Mouse (Mus musculus) liver, embryonic 13.5 days (tissue): ENCODE results near the gene Olfr1201. TPM values are rescaled to one million over a fixed set of nuclear protein-coding genes. Genes with fewer than 3 reads are reported as not detected.

Source experiments
- ATAC-seq: fragments of 200-750 bp; cut with Nextera tagmentation; 2 replicates; pipeline ENCODE4 v1.8.0; 2017; ENCODE audit warnings: low read depth, mild to moderate bottlenecking, moderate number of reproducible peaks, moderate library complexity
- DNase-seq: peaks from one replicate; pipeline ENCODE4 v3.0.0; 2022
- H3K27ac ChIP-seq: fragments of 300-500 bp; sonication (generic); 2 replicates; pipeline ENCODE4 v1.5.1; 2015; ENCODE audit warnings: moderate library complexity, mild to moderate bottlenecking, inconsistent platforms
- H3K27me3 ChIP-seq: fragments of 300-500 bp; sonication (generic); 2 replicates; pipeline ENCODE4 v1.6.1; 2015; ENCODE audit warnings: mild to moderate bottlenecking, inconsistent platforms
- H3K36me3 ChIP-seq: fragments of 300-500 bp; sonication (generic); 2 replicates; pipeline ENCODE4 v1.6.1; 2015; ENCODE audit warnings: mild to moderate bottlenecking, inconsistent platforms
- H3K4me1 ChIP-seq: fragments of 300-500 bp; sonication (generic); replicated peaks from 2 replicates; pipeline ENCODE4 v1.6.1; 2015; ENCODE audit warnings: inconsistent platforms
- H3K4me2 ChIP-seq: fragments of 300-500 bp; sonication (generic); 2 replicates; pipeline ENCODE4 v1.6.1; 2015; ENCODE audit warnings: inconsistent platforms, mild to moderate bottlenecking, moderate library complexity
- H3K4me3 ChIP-seq: fragments of 300-500 bp; sonication (generic); replicated peaks from 2 replicates; pipeline ENCODE4 v1.5.1; 2015; ENCODE audit warnings: mild to moderate bottlenecking, inconsistent platforms
- H3K9ac ChIP-seq: fragments of 300-500 bp; sonication (generic); 2 replicates; pipeline ENCODE4 v1.6.1; 2015; ENCODE audit warnings: mild to moderate bottlenecking, inconsistent platforms
- H3K9me3 ChIP-seq: fragments of 300-500 bp; sonication (generic); replicated peaks from 2 replicates; pipeline ENCODE4 v1.6.1; 2016; ENCODE audit warnings: inconsistent platforms
- WGBS: fragments of 180-500 bp; shearing (Covaris S2); methylation state at CpG from one replicate; pipeline ENCODE4 v1.1.7; 2015; ENCODE audit not compliant: insufficient replicate concordance; 5-methylcytosine and 5-hydroxymethylcytosine counted together
- polyA plus RNA-seq: library from polyadenylated mRNA; unstranded; fragments of >200 nt; fragmentation: Nextera tagmentation; extraction: Ambion mirVana; gene quantifications from 2 replicates; pipeline ENCODE4 v1.2.1, GENCODE M21; 2015

Olfr1201 gene
- polyA plus RNA-seq = not detected in 2 replicates

GRCm38 (mm10) chr2:88792736-88793135 is at the start of gene Olfr1201:
Gene Olfr1201, plus strand, starts transcription at chr2:88793036.
- 66% methylated on average over 6 of the region's 6 CpGs for WGBS
- Histone ChIP-seq H3K9ac (no peak within 1 kb of the TSS), H3K4me1 (no peaks in the 10 kb centered on the region), H3K27ac (no peak within 1 kb of the TSS), H3K4me3 (no peak within 1 kb of the TSS), H3K4me2 (no peak within 1 kb of the TSS), H3K9me3 (no peaks in the 10 kb centered on the region), H3K36me3 (no peaks in the 10 kb centered on the region), H3K27me3 (no peaks in the 10 kb centered on the region)
- DNase-seq (no peak), ATAC-seq (no peak)

- Histone ChIP-seq H3K4me3 (no peak overlapping the region), H3K9ac (no peak overlapping the region), H3K4me1 (no peaks in the 10 kb centered on the region), H3K36me3 (no peaks in the 10 kb centered on the region), H3K9me3 (no peaks in the 10 kb centered on the region), H3K27me3 (no peaks in the 10 kb centered on the region), H3K4me2 (no peak overlapping the region), H3K27ac (no peak overlapping the region)
- WGBS = 59% methylated on average over 3 of the region's 3 CpGs
- DNase-seq (no peak), ATAC-seq (no peak)
Observed at GRCm38 (mm10) chr2:88743379-88743778, 49.5 kb upstream of the Olfr1201 start.

- Histone ChIP-seq H3K4me1 (no peaks in the 10 kb centered on the region), H3K4me3 (no peak within 1 kb of the TSS), H3K27ac (no peak within 1 kb of the TSS), H3K4me2 (no peak within 1 kb of the TSS), H3K27me3 (no peaks in the 10 kb centered on the region), H3K9ac (no peak within 1 kb of the TSS), H3K36me3 (no peaks in the 10 kb centered on the region), H3K9me3 (no peaks in the 10 kb centered on the region)
- WGBS = 70% methylated on average over 2 of the region's 2 CpGs
- no peak for DNase-seq
- ATAC-seq = no peak
Observed at GRCm38 (mm10) chr2:88751270-88751669, 41.6 kb upstream of the Olfr1201 start, which contains the start of gene Olfr1198. Gene Olfr1198, minus strand, starts transcription at chr2:88751370.

GRCm38 (mm10) chr2:88760369-88760768 is 32.5 kb upstream of the Olfr1201 start, which contains the start of gene Olfr1199:
Gene Olfr1199, minus strand, starts transcription at chr2:88760469.
- Histone ChIP-seq H3K9me3 (no peaks in the 10 kb centered on the region), H3K36me3 (no peaks in the 10 kb centered on the region), H3K27ac (no peak within 1 kb of the TSS), H3K4me1 (no peaks in the 10 kb centered on the region), H3K4me2 (no peak within 1 kb of the TSS), H3K27me3 (no peaks in the 10 kb centered on the region), H3K4me3 (no peak within 1 kb of the TSS), H3K9ac (no peak within 1 kb of the TSS)
- DNase-seq = no peak
- 77% methylated on average over 2 of the region's 2 CpGs for WGBS
- no peak for ATAC-seq

- DNase-seq (no peak), ATAC-seq (no peak)
- Histone ChIP-seq H3K36me3 (no peaks in the 10 kb centered on the region), H3K27me3 (no peaks in the 10 kb centered on the region), H3K4me3 (no peak within 1 kb of the TSS), H3K9ac (no peak within 1 kb of the TSS), H3K27ac (no peak within 1 kb of the TSS), H3K9me3 (no peaks in the 10 kb centered on the region), H3K4me2 (no peak within 1 kb of the TSS), H3K4me1 (no peaks in the 10 kb centered on the region)
- WGBS = 51% methylated on average over 2 of the region's 2 CpGs
Observed at GRCm38 (mm10) chr2:88770388-88770787, 22.4 kb upstream of the Olfr1201 start, which contains the start of gene Olfr1200. Gene Olfr1200, minus strand, starts transcription at chr2:88770488.

- no peak within 1 kb of the TSS for H3K4me2 ChIP-seq
- H3K9ac ChIP-seq = no peak within 1 kb of the TSS
- no peak for DNase-seq
- H3K36me3 ChIP-seq = no peaks in the 10 kb centered on the region
- H3K4me3 ChIP-seq = no peak within 1 kb of the TSS
- no peak for ATAC-seq
- no peaks in the 10 kb centered on the region for H3K27me3 ChIP-seq
- H3K9me3 ChIP-seq = no peaks in the 10 kb centered on the region
- no peak within 1 kb of the TSS for H3K27ac ChIP-seq
- no peaks in the 10 kb centered on the region for H3K4me1 ChIP-seq
- 55% methylated on average over 1 of the region's 1 CpGs for WGBS
Observed at GRCm38 (mm10) chr2:88814196-88814595, 21.4 kb downstream of the Olfr1201 start, which contains the start of gene Olfr1202. Gene Olfr1202, plus strand, starts transcription at chr2:88814496.

GRCm38 (mm10) chr2:88829437-88829836 is 36.6 kb downstream of the Olfr1201 start, which contains the start of gene Olfr1205:
Gene Olfr1205, plus strand, starts transcription at chr2:88829737.
- Histone ChIP-seq H3K36me3 (no peaks in the 10 kb centered on the region), H3K9ac (no peak within 1 kb of the TSS), H3K4me3 (no peak within 1 kb of the TSS), H3K4me1 (no peaks in the 10 kb centered on the region), H3K9me3 (no peaks in the 10 kb centered on the region), H3K4me2 (no peak within 1 kb of the TSS), H3K27me3 (no peaks in the 10 kb centered on the region), H3K27ac (no peak within 1 kb of the TSS)
- 69% methylated on average over 2 of the region's 2 CpGs for WGBS
- ATAC-seq = no peak
- DNase-seq = no peak

- no peak overlapping the region for H3K4me2 ChIP-seq
- H3K4me3 ChIP-seq = no peak overlapping the region
- H3K27me3 ChIP-seq = no peaks in the 10 kb centered on the region
- 67% methylated on average over 2 of the region's 2 CpGs for WGBS
- no peak overlapping the region for H3K9ac ChIP-seq
- no peaks in the 10 kb centered on the region for H3K9me3 ChIP-seq
- ATAC-seq (no peak), DNase-seq (no peak)
- no peaks in the 10 kb centered on the region for H3K4me1 ChIP-seq
- no peaks in the 10 kb centered on the region for H3K36me3 ChIP-seq
- H3K27ac ChIP-seq = no peak overlapping the region
Observed at GRCm38 (mm10) chr2:88838477-88838876, 45.6 kb downstream of the Olfr1201 start.

Other genes with a start within 250 kb of the Olfr1201 start
- gene Olfr1188, start 236.1 kb upstream of the Olfr1201 start, polyA plus RNA-seq = not detected in 2 replicates
- not detected in 2 replicates for gene Olfr1189, start 206.6 kb upstream of the Olfr1201 start, polyA plus RNA-seq
- not detected in 2 replicates for gene Olfr1191-ps1, start 152.5 kb upstream of the Olfr1201 start, polyA plus RNA-seq
- gene Olfr1192-ps1, start 144.5 kb upstream of the Olfr1201 start, polyA plus RNA-seq = not detected in 2 replicates
- gene Olfr1193, start 117.4 kb upstream of the Olfr1201 start, polyA plus RNA-seq = not detected in 2 replicates
- not detected in 2 replicates for gene Olfr1195, start 103.8 kb upstream of the Olfr1201 start, polyA plus RNA-seq
- not detected in 2 replicates for gene Olfr1196, start 88.4 kb upstream of the Olfr1201 start, polyA plus RNA-seq
- gene Olfr1197, start 60.7 kb upstream of the Olfr1201 start, polyA plus RNA-seq = not detected in 2 replicates
- not detected in 2 replicates for gene Olfr1198, start 41.7 kb upstream of the Olfr1201 start, polyA plus RNA-seq
- gene Olfr1199, start 32.6 kb upstream of the Olfr1201 start, polyA plus RNA-seq = not detected in 2 replicates
- gene Olfr1200, start 22.5 kb upstream of the Olfr1201 start, polyA plus RNA-seq = not detected in 2 replicates
- not detected in 2 replicates for gene Olfr1202, start 21.5 kb downstream of the Olfr1201 start, polyA plus RNA-seq
- gene Olfr1205, start 36.7 kb downstream of the Olfr1201 start, polyA plus RNA-seq = not detected in 2 replicates
- not detected in 2 replicates for gene Olfr1204, start 56.3 kb downstream of the Olfr1201 start, polyA plus RNA-seq
- gene Olfr1206, start 70.2 kb downstream of the Olfr1201 start, polyA plus RNA-seq = not detected in 2 replicates
- gene Olfr1208, start 109.3 kb downstream of the Olfr1201 start, polyA plus RNA-seq = not detected in 2 replicates
- gene Olfr1209, start 122.1 kb downstream of the Olfr1201 start, polyA plus RNA-seq = not detected in 2 replicates
- gene Olfr1211, start 145.1 kb downstream of the Olfr1201 start, polyA plus RNA-seq = not detected in 2 replicates
- gene Olfr1212, start 160.9 kb downstream of the Olfr1201 start, polyA plus RNA-seq = not detected in 2 replicates
- not detected in 2 replicates for gene Gm13762, start 187.2 kb downstream of the Olfr1201 start, polyA plus RNA-seq
- not detected in 2 replicates for gene Olfr1214, start 199.6 kb downstream of the Olfr1201 start, polyA plus RNA-seq
- not detected in 2 replicates for gene Olfr1215, start 213.9 kb downstream of the Olfr1201 start, polyA plus RNA-seq
- gene Olfr1216, start 225.3 kb downstream of the Olfr1201 start, polyA plus RNA-seq = not detected in 2 replicates
- not detected in 2 replicates for gene Olfr1217, start 239.0 kb downstream of the Olfr1201 start, polyA plus RNA-seq